Mouse (Mus musculus) embryo, embryonic 10.5 days (tissue): ENCODE measurements around the gene Gm49486.

Experiments
- DNase-seq: peaks from one replicate; pipeline ENCODE4 v3.0.0-alpha.2; 2015; ENCODE audit warnings: low spot score

Gene Gm49486

DNA sequence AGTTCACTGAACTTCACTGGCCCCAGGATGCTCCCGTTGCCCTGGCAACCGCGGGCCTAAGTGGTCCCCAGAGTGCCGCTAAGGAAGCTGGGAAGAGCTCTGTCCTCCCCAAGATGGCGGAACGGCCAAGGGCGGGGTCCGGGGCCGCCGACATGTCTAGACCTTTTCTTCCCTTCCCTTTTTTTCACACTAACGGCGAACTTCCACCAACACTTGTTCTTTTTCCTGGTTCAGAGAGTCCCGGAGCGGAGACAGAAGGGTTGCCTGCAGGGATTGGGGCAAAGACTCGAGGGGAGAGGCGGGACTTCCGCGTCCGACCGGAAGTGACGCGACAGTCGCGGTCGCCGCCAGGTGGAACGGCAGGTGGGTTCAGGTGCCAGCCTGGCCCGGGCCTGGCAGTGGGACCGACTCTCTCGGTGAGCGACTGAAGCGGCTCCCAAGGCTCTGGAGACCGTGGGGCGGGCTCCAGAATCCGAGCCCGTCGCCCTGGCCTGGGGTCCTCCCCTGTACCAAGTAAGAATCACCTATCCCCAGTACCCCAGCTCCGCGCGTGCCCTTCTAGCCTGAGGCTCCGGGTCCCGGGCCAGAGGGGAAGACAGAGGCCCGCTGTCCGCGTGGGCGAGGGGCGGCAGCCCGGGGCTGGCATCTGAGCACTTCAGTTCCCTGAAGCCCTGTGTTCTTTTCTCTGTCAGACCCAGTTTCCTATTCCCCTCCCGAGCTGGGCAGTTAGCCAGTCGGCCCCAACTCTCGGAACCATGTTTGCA lies at the start of gene Gm49486, which contains the start of gene Pick1:
Gm49486 (plus strand) TSS at position 334 of the 764 bp plus-strand sequence.
Pick1 (plus strand) TSS at position 116 of the 764 bp plus-strand sequence.
- DNase-seq = peak; percentile 95

DNA sequence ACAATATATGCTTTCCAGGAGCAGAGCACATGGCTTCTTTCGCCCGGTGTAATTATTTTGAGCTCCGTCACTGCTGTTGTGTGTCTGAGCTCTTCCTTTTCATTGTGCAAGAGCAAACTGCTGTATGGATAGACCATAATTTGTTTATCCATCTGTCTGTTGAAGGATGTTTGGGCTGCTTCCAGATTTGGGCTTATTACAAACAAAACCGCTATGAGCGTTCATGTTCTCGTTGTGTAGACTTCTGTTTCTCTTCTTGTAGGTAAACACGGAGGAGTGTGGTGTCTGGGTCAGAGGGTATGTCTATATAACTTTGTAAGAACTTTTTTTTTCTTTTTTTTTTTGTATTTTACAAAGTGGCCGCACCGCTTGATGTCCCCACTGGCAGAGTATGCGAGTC lies 44.0 kb upstream of the Gm49486 start:
- no peak for DNase-seq

DNA sequence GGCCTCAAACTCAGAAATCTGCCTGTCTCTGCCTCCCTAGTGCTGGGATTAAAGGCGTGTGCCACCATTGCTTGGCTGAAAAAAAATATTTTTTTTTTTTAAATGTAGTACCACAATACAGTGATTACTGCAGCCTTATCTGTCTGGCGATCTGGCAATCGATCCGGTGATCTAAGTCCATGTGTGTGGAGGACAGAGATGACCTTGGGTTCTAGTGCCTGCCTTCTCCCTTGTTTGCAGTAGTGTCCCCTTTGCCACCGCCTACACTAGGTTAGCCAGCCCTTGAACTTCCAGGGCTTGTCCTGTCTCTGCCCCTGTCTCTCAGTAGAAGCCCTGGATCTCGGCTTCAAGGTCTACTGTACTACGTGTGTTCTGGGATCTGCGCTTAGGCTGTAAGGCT lies 41.4 kb upstream of the Gm49486 start:
- no peak for DNase-seq

DNA sequence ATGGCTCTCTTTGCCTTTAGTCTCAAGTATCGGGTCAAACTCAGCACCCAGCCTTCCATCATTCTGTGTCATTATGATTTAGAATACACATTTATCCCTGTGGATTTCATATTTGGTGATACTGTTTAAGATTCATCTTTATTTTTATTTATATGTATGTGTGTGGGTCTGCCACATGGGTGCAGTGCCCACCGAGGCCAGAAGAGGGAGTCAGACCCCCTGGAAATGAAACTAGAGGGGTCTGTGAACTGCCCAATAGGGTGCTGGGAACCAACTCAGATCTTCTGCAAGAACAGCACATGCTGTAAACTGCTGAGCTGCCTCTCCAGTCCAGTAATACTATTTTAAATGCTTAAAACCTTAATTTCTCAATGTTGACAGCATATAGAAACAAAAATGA lies 37.8 kb upstream of the Gm49486 start:
- no peak for DNase-seq

DNA sequence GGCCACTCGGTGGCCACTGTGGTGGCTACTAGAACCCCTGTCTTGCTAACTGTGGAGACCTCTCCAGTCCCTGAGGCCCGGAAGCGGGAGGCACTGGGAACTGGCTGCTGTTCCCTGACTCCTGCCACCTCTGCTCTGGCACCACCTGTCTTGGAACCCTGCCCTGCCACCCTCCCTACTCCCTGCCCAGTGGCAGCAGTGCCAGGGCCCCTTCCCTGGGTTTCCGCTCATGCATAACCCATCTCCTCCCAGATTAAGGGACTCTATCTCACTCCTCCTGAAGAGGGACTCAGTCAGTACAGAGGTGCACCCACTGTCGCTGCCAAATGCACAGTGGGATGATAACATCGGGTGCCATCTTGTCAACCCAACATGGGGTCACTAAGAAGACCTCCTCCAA lies 36.7 kb upstream of the Gm49486 start:
- no peak for DNase-seq

DNA sequence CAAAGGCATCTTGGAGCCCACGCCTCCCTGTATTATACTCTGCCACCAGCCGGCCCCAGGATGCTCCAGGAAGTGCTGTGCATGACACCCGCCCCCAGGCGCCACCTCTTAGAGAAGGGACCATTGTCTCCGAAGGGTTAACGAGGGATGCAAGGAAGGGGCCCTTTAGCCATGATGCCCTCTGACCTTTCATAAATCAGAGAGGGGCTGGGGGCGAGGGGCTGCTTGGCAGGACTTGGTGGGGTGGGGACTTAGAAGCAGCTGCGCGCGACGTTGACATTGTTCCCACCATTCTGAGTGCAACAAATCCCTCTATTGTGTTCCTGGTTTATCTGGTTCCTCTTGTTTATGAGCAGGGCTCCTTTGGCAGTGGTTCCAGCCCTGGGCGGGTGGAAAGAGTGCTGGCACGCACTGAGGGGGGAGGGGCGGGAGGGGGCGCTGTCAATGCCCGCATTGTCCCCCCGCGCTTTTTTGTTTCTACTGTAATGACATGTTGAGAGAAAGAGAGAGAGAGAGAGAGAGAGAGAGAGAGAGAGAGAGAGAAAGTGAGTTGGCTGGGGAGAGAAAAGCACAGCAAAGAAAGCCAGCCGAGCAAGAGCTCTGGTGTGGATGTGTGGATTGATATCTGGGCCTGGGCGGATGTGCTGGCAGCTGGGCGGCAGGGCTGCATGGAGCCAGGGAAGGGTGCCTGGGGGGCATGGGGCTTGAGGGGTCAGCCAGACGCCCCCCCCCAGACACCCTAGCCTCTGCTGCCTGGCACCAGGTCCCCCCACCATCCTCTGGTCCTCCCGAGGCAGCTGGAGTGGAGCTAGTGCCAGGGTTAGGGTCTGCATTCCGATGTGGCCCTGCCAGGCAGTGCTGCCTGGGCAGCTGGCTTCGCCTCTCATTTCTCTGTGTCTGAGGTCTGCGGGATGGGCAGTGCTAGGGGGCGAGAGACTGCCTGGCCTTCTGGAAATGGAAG lies 36.0 kb upstream of the Gm49486 start:
- DNase-seq = peak; percentile 79

DNA sequence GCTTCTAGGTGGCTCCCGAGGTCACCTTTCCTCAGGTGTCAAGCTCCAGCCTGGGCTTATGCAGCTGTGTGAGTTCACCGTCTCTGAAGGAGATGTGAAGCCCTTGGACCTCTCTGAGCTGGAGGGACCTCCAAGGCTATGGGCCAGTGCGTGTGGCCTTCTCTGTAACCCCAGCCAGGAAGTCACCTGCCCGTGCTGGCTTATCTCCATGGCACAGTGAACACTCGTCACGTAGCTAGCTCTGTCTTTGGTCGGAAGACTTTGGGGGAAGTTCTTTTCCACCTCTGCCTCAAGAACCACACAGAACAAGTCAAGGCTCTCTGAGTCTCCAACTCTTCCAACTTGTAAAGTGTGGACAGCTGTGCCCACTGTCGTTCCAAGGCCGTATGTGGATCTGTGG lies 35.1 kb upstream of the Gm49486 start:
- no peak for DNase-seq

DNA sequence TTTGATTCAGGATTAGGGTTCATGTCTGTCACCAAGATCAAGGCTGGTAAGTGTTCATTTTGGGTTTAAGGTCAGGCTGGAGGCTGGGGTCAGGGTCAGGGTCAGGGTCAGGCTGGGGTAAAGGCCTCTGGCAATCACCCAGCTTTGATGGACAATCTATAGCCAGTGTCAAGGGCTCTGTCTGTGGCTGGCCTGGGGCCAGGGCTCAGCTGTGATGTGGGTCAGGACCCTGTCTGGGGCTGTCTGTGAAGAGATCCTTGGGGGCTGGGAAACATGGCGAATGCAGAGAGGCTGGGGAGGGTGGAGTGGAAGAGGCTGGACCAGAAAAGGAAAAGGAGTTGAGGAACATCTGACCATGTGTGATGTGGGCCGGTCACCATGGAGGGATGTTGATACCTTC lies 34.2 kb upstream of the Gm49486 start:
- no peak for DNase-seq

DNA sequence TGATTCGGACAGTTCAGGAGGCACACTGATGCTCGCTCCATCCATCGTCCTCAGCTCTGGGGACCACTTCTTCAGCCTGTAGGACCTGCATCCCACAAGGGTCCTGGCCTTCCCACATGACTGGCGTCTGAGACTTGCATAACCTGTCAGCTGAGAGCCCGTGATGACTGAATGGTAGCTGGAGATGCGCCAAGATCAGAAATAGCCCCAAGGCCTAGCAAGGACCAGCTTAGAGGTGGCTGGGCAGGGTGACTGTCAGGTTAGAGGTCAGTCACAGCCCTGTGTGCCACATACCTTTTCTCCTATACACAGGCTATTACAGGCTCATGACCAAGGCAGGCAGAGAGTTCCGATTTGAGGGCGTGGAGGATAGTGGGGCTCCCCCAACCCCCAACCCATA lies 33.7 kb upstream of the Gm49486 start:
- DNase-seq = no peak

DNA sequence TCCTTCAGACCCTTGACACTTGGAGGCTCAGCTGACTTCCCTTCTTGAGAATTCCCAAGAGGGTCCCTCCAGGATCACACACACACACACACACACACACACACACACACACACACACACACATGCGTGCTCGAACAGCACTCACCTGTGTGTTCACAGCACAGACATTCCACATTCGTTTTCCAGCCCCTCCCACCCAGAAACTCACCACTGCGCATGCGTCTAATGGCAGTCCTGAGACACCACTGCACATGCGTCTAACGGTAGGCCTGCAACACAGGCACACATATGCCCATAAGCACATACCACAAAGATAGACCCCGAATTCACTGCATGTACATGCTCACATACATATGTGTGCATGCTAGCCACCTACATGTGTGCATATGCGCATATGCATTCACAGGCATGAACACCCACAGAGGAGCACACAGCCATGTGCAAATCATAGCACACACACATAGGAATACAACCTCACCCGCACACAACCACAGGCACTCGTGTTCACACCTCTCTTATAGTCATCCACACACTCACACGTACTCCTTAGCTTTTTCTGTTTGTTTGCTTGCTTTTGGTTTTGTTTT lies 29.7 kb upstream of the Gm49486 start:
- DNase-seq = no peak

DNA sequence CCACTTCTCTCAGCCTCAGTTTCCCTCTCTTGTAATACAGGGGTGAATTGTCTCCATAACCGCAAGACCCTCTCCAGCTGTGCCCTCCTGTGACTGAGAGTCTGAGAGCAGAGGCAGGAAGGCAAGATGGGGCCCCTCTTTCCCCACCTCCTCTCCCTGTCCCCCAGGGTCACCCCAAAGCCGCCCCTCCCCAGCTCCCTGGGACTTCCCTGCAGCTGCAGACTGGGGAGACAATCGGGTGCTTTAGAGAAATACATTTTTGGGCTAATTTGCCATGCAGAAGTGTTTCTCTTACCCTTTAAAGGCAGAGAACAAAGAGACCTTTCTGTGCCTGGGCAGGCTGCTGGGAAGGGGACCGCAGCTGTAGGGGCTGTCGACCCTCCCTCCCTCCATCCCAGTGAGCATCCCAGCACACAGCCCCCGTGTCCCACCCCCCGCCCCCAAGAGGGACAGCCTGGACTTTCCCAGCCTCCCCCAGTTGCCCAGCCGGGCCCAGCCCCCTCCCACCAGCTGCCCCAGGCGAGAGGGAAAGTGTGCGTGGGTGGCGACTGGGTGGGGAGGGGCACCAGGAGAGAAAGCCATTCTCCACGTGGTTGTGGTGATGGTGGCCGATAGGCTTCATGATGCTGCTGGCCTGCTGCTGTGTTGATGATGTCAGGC lies 27.6 kb upstream of the Gm49486 start:
- DNase-seq = peak; percentile 46

DNA sequence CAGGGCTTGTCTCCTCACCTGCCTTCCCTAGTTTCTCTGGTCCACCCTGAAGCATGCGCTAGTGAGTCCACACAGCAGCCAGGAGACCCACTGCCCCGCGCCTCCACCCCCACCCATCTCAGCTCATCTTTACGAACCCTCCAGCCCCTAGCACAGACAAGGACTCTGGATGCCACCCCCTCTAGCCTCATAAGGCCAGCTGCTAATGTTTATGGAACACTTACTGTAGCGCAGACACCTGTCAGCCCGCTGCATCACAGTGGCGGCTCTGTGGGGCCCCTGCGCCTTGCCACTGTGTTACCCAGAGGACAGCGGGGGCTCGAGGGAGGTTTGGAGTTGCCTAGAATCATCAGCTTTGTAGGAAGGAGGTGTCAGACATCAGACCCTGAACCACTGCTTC lies 26.6 kb upstream of the Gm49486 start:
- no peak for DNase-seq

DNA sequence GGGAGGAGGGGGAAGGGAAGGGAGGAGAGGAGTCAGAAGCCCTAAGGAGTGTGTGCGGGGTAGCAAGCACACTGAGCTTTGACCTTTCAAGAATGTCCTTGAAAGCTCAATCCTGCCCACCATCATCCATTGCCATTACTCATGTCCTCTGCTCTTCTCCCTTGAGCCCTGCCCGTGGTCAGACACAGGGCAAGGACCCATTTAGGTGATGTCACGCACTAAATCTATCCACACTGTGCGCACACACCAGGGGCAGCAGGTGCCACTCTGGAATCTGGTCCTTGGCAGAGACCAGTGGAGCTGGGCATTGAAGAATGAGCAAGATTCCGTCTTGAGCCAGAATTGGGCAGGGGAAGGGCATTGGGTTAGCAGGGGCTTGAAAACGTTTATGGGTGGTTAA lies 21.0 kb upstream of the Gm49486 start:
- no peak for DNase-seq

DNA sequence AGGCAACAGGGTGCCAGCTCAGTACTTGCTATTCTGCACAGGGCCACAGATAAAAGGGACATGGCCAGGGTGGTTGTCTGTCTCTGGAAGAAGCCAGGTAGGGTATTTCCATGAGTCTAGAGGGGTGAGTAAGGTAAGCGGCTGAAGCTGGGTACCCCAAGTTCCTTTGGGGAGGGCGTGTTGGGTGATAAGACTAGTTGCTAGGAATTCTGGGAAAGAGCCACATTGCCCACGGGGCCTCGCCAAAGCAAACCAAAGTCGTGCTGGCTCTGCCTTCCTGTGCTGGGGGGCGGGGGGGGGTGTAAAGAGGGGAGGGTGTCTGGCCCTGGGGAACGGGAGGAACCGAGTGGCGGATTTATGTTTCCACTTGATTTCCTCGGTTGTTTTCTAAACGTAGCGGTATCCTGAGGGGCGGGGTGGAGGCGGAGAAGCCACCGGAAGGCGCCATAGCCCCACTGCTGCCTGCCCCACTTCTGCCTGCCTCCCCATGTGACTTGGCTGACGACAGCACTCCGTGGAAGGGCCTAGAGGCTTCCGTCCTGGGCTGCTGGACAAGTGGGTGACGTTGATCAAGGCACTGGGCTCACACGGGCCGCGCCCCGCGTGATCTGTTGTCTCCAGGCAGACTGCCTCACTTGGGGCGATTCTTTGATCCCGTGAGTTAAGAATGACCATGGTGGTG lies 20.3 kb upstream of the Gm49486 start:
- no peak for DNase-seq

DNA sequence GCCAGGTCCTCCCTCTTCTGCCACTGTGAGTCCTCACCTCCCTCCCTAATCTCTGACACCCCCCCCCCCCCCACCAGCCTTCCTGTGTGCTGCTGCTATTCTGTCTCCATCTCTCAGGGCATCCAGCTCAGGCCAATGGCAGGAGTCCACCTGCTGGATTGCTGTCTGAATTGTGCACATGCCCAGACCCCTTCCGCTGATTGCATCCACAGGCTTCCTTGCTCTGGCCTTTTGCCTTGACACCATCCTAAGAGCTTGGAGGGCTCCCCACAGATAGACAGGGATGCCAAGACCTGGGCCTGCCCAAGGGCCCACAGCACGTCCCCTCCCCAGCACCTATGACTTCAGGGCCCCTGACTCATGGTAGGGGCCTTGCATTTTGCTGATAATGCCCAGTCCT lies 18.8 kb upstream of the Gm49486 start:
- no peak for DNase-seq

DNA sequence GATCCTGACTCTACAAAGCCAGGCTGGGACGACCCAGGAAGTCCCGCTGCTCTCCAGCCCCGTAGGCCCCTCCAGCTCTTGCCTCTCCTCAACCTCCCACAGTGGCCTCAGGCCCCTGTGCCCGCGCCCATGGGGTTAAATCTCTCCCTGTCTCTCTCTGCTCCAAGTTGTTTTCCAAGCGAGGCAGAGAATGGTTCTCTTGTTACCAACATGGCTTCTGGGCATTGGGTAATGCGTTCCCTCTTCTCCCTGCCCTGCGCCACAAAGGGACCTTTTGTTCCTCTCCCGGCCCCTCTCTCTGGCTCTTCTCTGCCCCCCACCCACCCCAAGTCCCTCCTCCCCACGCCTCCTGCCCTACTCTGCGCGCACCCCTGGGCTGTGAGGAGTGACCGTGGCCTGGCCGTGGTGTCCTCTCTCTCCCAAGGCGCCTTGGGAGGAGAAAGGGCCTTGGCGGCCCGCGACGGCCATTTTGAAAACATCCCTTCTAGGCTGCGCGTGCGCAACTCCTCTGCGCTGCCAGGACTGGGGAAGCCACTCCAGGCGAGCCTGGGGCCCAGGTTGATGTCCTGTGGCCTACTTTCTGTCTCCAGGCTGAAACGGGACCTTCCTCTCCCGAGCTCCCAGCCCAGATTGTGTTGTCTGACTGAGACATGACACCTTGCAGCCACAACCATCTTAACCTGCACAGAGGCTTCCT lies 16.3 kb upstream of the Gm49486 start:
- no peak for DNase-seq

DNA sequence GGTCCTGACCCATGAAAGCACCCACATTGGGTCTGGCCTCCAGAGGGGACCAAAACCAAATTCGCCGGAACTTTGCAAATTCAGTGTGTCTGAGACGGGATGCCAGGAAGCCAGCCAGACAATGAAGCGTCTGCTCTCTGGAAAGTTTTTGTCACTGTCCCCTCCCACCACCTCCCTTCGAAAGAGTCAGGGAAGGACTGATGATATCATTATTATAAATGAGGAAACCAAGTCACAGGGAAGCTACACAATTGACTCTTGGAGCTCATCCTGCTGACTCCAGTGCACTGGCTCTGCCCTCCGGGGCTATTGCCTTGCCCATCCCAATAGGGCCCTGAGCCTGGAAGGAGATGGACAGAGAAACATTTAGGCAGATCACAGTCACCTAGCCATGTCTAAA lies 15.6 kb upstream of the Gm49486 start:
- no peak for DNase-seq

DNA sequence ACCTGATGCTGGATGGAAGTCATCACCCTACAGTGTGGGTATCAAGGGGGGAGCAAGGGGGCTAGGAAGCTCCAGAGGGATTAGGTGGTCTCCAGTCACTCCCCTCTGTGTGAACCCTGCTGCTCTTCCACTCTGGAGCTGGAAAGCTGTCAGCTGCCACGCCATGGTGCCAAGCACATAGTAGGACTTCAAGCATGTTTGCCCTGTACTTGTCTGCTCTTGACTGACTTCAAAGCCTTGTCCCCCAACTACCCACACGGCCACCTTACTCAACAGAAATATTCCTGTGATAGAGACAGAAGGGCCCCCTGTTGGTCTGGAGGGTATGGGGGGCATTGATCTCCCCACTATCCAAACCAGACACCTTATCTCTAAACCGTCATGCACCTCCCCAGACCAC lies 13.0 kb upstream of the Gm49486 start:
- DNase-seq = no peak

DNA sequence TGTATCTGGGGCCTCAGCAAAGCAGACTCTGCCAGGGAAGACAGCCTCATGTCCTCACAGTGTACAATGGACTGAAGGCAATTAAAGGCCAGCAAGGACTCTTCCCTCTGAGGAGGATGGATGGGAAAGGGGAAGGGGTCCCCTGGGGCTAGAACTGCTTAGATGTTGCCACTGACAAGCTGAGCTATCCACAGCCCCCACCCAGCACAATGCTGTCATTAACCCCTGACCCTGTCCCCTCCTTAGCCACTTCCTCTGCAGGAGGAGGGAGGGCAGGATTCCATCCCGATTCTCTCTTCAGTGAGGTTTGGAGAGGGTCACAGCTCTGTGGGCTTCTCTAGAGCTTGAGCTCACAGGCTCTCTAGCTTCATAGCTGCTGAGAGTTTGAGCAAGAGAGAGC lies 9.6 kb upstream of the Gm49486 start:
- peak; percentile 77 for DNase-seq

DNA sequence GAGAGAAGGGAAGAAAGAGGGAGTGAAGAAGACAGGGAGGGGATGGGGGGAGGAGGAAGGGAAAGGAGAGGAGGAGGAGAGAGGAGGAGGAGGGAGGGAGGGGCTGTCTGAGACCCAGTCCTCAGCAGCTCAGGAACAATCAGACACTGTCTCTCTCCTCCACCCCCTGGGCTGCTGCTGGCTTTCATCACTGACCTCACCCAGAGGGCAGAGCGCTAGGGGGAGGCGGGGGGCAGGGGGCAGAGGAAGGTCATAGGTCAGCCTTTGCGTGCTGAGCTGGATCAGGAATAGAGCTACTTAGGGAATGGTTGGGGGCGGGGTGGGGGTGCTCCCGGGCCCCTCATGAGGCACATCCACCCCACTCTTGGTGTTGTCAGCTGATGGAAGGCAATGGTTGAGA lies 5.5 kb upstream of the Gm49486 start:
- DNase-seq = peak; percentile 71

DNA sequence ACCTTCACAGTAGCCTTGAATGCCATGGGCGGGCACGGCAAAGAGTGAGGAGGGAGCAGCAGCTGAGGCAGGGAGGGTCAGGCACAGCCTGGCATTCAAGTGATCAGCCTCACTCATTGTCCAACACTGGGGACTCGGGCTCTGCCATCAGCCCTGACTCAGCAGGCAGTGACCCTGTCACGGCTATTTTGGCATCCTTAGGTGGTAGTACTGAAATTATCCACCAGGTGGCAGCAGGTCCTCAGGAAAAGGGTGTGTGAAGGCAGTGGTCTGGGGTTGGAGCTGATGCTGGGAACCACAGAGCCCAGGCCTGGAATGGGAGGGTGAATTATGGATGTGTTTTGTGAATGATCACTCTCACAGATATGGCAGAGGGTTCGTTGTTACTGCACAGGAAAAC lies 4.5 kb upstream of the Gm49486 start:
- peak; percentile 97 for DNase-seq
